Mouse (Mus musculus) lung, postnatal 36 days (tissue): Measurements from ENCODE around the gene Kmt2d.

Experiments
- DNase-seq: peaks from one replicate; pipeline ENCODE4 v3.0.0; 2022; ENCODE audit warnings: mixed read lengths

The Kmt2d gene

DNA sequence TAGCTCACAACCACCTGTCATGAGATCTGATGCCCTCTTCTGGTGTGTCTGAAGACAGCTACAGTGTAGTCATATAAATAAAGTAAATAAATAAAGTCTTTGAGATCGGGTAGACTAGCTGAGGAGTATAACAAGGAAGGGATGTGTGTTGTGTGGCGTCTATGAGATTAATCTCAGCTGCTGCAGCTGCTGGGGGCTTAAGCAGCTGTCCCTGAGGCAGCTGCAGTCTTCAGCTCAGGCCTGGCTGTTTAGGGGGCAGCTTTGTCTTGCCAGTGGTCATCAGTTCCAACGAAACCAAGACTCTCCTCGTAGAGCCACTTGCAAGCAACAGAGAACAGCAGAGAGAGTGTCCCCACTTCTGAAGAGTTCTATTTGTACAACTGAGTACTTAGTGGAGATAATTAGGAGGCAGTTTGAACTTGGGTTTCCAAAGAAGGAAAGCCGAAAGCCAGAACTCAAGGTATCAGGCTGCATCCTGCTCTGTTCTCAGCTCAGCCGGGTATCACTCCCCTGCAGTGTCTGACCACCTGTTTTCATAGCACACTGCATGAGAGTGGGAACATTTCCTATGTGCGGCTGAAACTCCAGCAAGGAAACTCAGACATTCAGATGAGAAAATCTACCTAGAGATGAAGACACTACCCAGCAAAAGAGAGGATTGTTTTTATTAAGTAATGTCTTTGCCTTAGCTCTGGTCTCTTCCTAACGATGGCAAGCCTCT lies 15.8 kb upstream of the Kmt2d start:
- no peak for DNase-seq

DNA sequence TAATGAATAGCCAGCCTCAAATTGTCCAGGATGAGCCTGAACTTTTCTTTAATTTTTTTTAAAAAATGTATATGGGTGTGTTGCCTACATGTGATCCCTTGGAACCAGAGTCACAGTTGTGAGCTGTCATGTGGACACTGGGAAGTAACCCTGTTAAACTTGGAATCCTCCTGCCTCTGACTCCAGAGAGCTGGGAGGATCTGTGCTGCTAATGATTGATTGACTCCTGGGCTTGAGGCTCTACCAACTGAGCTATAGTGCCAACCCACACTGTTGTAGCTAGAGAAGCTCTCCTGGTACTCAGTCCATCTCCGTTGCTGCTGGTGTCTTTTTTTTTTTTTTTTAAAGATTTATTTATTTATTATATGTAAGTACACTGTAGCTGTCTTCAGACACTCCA lies 13.1 kb upstream of the Kmt2d start:
- no peak for DNase-seq

DNA sequence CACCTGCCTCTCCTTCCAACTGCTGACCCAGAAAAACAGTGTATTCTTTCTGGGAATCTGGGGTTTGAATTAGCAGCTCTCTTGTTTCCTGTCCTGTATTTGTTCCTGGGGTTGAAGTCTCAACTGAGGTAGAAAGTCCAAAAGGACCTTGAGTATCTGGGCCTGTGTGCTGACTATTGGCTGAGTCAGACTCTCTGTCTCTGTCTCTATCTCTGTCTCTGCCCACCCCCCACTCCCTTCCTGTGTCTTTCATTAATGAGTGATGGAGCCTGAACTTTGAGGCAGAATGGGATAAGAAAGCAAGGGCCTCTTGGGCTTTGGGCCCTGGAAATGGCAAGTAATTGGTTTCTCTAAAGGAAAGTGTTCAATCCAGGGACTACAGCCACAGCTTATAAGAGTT lies 12.7 kb upstream of the Kmt2d start:
- DNase-seq: no peak

DNA sequence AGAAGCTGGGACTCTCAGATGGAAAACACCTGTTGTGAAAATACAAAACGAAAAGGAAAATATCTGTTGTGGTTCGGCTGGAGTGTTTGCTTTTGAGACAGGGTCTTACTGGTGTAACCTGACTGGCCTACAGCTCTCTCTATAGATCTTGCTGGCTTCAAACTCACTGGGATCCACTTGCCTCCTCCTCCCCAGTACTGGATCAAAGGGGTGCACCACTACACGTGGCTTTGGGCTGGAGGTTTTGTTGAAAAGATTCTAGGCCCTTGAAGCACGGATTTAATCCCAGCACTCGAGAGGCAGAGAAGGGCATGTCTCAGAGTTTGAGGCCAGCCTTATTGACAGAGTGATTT lies 10.6 kb upstream of the Kmt2d start:
- DNase-seq: no peak

DNA sequence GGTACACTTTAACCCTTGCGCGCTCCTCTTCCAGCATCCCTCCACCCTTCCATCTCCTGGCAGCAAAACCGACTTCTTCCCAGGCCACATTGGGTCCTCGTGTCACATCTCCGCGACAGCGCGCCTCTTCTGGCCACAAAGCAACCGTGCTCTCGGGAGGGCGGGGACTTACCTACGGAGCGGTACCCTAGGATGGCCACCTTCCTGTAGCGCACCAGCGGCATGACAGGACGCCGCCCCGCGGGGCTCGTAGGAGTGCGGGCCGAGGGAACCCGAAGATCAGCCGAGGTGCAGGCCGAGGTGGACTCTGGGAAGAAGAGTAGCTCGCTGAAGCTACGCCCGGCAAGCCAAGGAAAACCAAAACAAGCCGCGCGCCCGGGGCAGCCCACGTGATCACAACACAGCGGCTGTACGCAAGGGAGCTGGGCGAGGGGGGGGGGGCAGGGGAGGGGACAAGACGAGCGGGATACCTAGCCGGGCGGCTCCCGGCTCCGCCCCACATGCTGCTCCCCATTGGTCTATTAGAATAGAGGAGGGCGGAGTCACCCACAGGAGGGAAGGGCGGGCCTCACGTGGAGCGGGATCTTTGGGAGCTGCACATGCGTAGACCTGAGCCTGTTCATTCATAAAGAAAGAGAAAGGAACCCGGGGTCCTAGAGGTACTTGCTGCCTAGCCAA lies 10.1 kb upstream of the Kmt2d start:
- DNase-seq: peak; percentile 98

DNA sequence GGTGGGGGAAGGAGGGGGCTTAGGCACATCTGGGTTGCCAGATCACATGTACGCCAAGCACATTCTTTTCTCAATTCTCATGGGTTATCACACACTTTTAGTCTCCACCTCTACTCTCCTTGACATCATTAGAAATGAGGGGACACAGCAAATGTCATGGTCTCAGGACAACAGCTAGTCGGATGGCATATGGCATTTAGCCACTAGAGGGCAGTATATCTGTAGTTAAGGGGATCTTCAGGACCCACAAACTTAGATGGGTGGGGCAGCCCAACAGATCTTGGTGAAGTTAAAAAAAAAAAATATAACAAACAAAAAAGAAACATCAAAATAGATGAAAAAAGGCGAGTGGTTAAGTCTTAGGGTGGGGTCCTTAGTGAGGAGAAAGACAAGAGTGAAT lies 6.3 kb upstream of the Kmt2d start:
- peak; percentile 92 for DNase-seq

DNA sequence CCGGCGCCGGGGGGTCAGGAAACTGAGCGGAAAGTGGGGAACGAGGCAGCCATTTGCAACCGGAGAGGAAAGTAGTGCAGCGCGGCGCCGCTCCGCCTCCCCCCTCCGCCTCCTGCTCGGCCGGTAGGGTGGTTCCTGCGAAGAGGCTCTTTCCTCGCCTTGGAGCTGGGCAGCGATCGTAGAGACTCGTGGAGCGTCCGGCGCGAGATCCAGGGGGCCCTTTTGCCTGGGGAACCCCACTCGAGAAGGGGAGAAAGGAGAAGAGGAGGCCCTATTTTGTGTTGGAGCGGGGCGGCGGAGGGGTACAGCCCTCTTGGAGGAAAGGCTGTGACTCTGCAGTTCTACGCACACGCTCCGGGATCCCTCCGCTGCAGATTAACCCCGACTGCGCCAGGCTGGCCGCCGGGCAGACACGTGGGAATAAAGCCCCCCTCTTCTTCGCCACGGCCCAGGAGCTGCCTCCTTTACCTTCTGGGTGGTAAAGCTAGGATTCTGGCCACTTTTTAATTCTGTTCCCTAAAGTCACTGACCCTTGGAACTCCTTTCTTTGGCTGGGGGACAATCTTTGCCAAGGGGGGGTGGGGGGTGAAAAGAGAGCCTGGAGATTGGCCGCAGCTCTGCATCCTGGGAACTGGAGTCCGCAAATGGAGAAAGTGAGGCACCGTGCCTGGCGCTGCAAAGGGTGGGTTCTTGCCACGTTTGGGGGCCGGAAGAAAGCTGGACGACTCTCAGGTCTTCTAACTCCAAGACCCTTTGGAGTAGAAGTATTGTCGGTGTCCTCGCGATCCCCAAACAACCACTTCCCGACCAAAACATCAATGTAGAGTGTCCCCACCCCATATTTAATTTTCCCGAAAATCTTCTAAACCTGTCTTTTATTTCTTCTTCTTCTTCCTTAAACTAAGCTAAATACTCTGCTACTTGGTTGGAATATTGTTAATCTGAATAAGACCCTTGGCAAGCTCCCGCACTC lies 1.2 kb upstream of the Kmt2d start:
- peak; percentile 96 for DNase-seq

DNA sequence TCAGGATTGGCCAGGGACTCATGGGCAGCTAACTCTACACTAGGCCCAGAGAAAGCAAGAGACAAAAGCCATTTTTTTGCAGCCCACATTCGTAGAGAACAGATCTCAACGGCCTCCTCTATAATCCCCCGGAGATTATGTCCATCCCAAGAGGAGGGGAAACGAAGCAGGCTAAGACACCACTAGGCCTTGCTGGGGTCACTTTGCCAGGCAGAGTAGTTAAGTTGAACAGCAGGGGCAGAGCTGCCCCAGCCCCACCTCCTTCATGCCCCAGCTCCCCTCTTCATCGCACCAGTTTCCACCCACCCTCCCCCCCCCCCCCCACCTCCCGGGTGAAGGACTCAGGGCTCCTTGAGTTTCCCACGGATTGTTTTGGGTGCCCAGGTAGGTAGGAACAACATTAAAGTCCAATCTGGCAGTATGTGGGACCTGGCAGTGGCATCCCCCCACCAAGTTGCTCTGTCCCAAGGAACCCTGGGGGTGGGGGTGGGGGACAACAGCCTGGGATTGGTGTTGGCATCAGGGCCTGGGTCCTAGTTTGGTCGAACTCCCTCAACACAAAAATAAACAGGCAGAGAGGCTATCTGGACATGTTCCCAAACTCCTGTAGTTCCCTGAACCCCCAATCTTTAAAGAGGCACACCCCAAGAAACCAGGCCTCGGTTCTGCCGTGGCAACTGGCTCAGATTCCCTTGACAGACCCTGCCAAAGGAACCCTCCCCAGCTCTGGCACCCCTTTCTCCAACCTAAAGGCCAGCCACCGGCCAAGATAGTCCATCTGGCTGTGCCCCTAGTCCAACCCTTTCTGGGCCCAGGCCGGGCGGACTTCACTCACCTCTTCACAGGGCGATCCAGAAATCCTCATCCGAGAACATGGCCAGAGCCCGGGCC lies 580 bp downstream of the Kmt2d start:
- peak; percentile 31 for DNase-seq

DNA sequence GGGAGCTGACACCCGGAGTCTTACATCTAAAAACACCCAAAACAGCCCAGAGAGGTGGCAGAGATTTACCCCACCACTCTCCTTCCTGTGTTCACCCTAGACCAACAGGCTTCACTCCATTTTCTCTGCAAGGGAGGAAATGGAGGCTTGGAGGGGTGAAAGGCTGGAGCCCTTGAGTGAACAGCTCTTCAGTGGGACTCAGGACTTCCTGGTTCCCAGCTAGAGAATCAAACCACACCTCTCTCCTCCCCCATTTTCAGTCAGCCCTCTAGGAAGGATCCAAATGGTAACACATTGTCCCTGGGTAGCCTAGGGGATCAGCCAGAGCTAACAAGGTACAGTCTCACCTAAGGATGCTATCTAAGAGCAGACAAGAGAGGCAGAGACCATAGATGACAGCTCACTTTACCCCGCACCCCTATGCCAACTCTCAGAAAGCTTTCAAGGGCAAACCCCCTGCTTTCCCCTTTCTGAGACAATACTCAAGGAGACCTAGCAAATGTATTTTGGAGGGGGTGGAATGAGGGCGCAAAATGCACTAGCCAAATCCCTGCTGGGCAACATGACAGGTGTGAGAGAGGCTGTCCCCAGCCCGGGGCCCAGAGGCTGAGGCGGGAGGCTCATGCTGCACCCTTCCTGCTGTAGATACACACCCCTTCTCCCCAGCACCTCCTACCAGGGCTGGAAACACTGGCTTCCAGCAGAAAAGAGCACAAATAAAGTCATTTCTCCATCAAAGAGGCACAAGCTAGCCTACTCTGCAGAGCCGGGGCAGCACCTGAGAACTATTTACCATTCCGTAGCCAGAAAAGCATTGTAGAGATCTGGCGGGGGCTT lies 1.4 kb downstream of the Kmt2d start:
- DNase-seq: peak; percentile 74

DNA sequence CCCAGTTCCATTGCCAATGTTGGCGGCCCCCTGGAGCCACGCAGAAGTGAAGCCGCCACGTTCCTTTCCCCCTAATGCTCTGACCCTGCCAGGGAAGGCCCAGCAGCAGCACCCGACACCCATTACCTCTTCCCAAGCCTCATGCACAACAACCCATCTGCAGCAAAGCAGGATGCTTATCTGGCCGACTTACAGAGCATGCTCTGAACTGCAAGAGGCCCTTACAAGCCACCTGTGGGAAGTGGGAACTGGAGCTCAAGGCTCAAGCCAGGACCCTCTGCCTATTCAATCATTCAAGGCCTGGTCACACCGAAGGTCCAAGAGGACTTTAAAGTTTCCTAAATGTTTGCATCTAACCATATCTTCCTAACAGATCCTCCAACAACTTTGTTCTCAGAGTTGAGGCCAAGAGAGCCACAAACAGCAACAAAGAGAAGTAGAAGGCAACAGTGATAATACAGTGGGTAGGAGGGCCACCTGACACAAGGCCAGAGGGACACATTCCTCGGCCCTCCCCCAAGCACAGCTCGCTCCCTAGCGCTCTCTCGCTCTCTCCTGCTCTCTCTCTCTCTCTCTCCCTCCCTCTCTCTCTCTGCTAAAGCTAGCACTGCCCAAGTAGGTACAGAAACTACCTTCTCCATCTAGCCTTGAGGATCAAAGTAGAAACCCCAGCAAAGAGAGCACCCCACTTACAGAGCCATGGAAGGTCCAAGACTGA lies 2.5 kb downstream of the Kmt2d start:
- DNase-seq: no peak

DNA sequence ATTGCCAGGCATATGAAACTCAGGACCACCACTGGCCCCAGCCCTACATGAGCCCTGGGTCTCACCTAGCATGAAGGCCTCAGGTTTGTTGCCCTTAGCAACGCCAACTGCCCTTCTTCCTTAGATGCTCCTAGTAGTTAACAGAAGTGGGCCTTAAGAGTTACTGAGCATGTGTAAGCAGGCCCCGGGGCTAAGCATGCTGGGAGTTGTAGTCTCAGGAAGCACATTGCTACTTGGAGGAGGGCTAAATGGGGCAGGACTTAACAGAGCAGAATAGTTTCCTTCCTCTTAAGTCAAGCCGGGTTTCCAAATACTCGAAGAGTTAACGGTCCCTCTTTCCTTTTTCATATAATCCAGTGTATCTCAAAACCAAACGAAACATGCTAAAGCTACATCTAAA lies 3.7 kb downstream of the Kmt2d start:
- DNase-seq: peak; percentile 92

DNA sequence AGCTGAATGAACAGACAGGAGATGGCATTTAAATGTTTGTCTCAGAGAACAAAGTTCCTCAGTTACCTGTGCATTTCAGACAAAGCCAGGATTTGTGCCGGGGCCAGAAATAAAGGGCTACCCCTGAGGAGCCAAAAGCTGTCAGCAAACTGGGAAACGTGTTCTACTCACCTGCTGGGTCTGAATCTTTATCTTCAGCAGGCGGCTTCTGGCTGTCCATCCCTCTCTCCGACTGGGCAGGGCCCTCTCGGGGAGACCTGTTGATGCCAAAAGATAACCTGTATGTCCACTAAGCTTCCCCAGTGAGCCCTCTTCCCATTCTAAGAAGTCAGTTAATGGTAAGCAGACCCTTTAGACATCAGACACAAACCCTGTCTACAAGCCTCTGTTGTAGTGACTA lies 4.5 kb downstream of the Kmt2d start:
- no peak for DNase-seq

DNA sequence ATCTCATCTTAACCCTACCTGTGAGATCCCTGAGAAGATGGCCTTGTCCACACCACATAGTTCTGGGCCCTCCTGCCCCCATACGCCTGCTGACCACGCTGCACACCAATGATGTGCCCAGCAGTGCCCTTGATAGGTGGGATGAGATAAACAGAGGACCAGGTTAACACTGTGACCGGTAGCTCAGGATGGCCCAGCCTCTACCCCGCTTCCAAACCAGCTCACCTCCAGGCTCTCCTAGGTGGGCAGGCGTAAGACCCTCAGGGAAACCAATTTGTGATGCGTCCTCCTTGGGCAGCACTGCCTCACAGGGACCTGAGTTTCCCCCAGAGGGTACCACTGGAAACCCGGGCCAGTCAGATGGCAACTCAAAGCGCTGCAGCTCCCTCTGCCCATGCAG lies 5.2 kb downstream of the Kmt2d start:
- DNase-seq: no peak

DNA sequence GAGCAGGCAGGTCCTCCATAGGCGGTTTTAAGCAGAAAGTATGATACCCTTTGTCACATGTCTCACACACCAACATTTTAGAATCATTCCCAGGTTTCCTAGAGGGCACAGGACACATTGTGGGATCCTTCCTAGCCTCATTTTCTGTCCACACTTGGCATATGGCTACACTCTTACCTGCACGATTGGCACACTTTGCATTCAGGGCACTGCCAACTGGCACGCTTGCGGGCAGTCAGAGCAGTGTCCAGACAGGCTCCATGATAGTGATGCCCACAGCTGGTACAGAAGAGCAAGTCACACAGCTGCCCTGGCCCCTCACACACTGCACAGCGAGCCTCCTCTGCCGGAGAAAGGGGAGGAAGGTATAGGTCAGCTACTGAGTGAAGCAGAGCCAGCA lies 6.1 kb downstream of the Kmt2d start:
- no peak for DNase-seq

DNA sequence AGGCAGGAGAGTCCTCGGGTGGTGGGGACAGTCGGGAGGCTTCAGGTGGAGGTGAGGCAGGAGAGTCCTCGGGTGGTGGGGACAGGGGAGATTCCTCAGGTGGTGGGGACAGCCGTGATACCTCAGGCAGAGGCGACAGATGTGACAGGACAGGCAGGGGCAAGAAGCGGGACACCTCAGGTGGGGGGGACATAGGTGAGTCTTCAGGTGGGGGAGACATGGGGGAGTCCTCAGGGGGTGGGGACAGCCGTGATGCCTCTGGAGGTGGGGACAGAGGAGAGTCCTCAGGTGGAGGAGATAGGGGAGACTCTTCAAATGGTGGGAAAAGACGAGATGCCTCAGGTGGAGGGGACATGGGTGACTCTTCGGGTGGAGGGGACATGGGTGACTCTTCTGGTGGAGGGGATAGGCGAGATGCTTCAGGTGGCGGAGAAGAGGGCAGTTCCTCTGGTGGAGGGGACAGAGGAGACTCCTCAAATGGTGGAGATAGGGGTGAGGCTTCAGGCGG lies 7.5 kb downstream of the Kmt2d start:
- no peak for DNase-seq

DNA sequence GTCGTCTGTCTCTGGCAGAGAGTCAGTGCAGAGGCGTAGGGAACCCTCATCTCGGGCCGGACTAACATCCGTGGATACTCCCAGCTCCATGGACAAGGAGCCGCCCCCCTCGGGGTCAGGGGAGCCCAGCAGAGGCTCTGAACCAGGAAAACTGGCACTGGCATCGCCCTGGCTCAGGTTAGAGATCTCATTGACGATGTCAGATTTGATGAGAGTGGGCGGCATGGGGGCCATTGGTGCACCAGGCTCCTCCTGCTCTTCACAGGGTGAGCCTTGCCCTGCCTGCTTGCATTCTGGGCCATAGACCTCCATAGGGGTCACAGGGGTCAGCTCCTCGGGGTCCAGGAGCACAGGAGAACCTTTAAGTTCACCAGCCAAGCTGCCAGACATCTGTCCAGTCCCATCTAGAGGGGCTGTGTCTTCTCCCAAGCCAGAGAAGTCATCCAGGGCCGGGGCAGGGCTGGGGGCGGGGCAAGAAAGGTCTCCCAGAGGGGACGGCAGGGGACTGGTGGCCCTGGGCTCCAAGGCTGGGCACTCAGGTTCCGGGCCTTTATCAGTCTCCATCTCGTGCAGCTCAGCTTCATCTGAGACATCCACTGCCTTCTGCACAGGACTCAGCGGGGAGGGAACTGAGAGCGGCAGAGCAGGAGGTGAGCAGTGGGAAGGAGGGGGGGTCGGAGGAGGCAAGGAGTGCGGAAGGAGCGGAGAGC lies 9.1 kb downstream of the Kmt2d start:
- no peak for DNase-seq

DNA sequence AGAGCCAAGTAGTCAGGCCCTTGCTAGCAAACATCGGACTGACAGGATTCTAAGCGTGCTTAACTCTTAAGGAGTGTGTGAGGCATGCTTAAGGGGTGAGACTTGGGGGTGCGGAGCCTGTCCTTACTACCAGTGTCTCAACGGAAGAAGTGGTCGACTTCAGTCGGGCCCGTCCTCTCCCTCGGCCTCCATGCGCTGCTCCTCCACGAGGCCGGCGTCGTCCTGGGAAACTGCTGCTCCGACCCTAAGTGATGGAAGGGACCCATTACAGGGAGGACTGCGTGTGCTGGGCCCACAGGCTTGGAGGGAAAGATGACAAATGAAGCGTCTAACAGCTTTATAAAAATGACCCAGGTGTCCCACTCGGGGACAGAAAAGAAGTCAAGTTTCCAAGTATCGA lies 10.1 kb downstream of the Kmt2d start:
- DNase-seq: no peak

DNA sequence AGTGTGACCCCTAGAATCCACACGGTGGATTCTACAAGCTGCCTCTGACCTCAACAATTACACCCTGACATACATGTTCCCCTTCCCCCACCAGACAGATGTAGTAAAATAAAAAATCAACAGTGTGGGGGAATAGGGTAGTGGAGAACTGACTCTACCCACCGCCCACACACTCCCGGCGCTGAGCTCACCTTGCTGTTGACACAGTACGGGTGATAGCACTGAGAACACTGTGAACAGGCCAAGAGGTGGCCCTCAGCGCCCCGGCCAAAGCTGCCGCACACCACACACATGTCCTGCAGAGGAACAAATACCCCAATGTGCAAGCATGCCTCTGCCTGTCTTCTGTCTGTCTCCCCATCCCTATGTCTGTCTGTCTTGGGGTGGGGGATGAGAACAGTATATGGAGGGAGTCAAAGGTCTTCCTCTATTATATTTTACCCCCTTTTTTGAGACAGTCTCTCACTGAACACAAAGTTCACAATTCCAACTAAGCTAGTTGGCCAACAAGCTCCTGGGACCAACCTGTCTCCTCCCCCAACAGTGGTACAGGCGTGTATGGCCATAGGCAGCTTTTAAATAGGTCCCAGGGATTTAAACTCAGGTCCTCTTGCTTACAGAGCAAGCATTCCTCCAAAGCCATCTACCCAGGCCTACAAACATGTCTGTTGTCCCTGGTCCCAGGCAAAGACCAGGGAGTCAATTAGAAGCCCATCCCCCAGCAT lies 11.5 kb downstream of the Kmt2d start:
- no peak for DNase-seq

DNA sequence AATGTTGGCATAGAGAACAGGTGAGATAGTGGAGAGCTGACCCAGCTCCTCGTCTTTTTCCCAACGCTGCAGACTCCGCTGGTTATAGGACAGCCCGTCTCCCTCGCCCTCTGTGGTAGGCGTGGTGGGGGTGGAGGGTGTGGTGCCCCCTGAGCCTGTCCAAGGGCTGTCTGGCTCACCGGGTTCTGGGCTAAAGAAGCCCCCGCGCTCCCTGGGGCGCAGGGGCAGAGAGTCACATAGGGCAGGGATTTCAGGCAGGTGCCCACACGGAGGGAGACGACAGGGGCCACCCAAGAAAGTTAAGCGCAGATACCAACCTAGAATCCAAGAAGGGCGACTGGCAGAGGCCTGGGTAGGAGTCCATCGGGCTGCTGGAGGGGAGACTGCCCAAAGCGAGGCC lies 16.8 kb downstream of the Kmt2d start:
- DNase-seq: no peak
